Mouse (Mus musculus) telencephalon, adult 2 months (tissue): ENCODE data around the gene Qrfp.

ENCODE experiments used
- DNase-seq: peaks from one replicate; pipeline ENCODE4 v3.0.0-alpha.2; 2011; ENCODE audit warnings: low read depth, low spot score

The Qrfp gene

GRCm38 (mm10) chr2:31810444-31810843, at the start of gene Qrfp:
Gene Qrfp, minus strand, starts transcription at chr2:31810580.
- DNase-seq: no peak

DNA sequence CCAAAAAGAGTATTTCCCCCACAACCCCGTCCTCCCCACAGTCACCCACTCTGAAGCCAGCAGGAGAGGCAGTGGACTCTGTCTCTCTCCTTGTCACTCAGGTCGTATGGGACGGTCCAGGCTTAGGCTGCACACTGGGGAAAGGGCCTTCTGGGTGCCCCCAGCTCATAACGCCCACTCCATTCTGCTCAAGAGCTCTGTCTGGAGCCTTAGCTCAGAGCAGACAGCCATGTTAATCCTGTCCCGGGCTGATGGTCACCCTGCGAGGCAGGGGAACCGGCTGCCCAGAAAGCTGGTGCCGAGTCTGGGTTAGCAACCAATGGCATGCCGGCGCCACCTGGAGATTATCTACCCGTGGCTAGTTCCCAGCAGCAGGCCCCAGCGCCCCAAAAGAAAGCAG, 48.1 kb upstream of the Qrfp start:
- no peak for DNase-seq

- DNase-seq: no peak
Measured at GRCm38 (mm10) chr2:31857180-31857579, 46.8 kb upstream of the Qrfp start.

DNA sequence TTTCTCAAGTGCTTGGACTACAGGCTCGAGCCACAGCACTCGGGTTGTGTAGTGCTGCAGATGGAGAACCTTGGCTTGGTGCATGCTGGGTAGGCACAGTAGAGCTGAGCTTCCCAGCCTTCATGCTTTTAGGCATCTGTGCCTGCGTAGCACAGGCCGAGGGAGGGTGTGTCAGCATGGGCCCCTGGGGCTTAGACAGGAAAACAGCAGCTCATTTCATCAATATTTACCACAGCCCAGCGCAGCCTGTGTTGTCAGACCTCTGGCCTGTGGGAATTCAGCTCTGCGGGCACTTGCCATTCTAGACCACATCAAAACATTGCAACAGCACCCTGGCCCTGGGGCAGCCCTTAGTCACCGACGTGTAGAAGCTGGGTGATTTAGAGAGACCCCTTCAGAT, 45.6 kb upstream of the Qrfp start:
- DNase-seq: no peak

DNA sequence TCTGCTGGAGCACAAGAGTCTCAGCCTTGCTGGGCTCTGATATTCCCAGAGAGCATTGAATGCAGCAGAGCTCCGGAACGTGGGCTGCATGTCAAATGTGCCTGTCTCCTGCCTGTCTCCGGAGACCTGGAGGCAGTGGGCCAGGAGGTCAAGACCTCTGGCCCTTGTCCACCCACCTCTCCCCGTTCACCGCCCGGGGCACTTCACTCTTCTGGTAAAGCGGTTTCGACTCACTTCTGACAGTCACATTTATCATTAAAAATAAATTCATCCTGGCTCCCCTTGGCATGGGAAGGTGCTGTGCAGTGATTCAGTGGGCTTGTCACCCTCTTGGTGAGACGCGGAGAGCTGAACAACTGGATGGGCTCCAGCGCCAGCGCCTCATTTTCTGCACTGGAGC, 39.8 kb upstream of the Qrfp start:
- DNase-seq: no peak

DNA sequence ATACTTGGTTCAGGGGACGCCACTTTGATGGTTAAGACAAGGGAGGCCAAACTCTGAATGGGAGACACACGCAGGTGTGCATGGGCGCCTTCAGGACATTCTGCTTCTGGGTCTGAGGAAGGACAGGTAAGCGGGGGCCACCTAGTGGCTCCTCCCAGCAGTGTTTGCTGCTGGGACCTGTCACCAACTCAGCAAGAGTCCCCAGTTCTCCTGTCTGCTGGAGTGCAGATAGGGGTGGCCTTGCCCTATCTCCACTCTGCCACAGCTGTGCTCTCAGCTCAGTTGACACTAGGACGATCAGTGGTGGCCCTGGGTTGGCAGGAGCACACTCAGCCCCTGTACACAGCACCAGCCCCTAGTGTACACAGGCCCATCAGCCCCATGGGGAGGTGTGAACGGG, 37.5 kb upstream of the Qrfp start:
- no peak for DNase-seq

DNA sequence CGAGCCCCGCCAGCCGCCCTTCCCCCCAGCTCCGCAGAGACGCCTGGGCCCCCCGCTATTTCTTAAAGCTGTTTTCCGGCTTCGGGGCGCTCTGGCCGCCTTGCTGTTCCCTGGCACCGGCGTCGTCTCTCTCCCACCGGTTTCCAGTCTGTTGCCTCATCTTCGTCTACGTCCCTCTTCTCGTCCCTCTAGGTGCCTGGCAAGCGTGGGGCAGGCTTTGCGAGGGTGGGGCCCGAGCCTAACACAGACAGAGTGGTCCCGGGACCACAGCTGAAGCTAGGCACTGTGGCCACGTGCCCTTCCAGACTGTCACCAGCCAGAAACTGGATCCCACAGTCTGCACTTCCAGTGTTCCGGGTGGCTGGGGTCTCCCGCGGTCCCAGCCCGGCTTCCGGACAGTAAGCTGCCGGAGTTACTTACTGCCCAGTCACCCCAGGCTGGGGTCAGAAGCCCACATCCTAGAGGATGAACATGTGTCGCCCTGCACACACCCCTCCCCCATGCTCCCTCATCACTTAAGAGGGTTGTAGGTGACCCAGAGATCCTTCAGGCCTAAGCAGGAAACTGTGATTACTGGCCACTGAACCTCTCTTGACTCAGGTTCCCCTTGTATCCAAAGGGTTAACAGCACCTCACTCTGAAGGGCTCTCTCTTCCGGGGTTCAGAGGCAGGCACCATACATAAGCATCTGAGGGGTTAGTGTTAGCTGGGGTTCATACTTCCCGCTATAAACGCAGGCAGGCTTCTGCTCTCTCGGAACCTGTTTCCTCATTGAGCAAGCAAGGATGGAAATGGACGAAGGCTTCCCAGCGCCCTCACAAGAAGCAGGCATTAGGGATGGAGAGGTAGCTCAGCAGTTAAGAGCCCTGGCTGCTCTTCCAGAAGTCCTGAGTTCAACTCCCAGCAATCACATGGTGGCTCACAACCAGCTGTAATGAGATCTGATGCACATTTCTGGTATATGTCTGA, 36.6 kb upstream of the Qrfp start:
- no peak for DNase-seq

DNA sequence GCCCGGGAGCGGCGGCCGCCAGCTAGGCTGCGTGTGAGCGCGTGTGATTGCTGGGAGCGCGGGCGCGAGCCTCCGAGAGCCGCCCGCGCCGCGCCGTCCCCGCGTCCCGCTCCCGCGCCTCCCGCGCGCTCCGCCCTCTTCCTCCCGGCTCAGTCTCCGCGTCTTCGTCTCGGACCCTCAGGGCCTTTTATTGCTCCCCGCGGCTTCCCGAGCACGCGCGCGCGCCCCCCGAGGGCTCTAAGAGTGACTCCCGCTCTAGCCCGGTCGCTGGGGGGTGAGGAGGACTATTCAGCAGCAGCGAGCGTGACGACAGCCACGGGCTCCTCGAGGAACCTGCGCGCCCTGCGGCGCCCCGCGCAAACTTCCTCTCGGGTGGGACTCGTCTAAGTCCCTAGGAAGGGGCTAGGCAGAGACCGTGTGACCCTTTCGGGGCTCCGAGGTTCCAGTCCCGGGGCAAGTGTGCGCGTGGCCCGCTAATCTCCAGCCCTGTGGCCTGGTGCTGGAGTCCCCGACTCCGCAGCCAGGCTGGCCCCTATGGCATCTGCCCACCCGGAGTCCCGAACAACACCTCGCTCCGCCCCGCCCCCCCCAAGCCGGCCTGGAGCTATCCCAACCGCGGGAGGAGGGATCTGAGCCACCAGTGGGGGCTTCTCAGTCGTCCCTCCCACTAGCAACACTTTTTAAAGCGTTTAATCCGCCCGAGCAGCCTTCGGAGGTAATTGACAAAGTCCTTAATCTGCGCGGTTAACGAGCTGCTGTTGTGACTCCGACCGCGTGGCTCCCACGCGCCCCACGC, 35.7 kb upstream of the Qrfp start, which contains the start of gene Fibcd1:
TSS of gene Fibcd1 (minus strand) at position 110 of the 796 bp plus-strand sequence.
- no peak for DNase-seq

- no peak for DNase-seq
Measured at GRCm38 (mm10) chr2:31845512-31845895, 35.1 kb upstream of the Qrfp start.

GRCm38 (mm10) chr2:31844729-31845136, 34.4 kb upstream of the Qrfp start:
- no peak for DNase-seq

DNA sequence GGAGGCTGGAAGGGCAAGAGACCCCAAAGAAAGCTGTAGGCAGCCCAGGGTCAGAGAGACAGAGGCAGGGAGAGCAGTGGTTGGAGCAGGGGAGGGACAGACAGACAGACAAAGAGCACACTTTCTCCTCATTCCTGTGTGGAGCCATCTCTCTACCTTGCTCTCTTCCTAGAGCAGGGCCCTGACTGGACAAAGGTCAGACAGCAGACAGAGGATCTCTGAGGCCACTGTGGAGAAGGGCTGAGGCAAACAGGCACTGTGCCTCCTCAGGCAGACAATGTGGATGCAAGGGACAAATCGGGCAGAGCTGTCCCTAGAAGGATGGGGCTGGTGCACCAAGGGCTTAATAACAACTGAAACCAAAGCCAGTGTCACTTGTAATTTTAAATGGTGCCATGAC, 28.5 kb upstream of the Qrfp start:
- DNase-seq: no peak

- DNase-seq: no peak
Measured at GRCm38 (mm10) chr2:31836985-31837384, 26.6 kb upstream of the Qrfp start.

GRCm38 (mm10) chr2:31836091-31836490, 25.7 kb upstream of the Qrfp start:
- no peak for DNase-seq

DNA sequence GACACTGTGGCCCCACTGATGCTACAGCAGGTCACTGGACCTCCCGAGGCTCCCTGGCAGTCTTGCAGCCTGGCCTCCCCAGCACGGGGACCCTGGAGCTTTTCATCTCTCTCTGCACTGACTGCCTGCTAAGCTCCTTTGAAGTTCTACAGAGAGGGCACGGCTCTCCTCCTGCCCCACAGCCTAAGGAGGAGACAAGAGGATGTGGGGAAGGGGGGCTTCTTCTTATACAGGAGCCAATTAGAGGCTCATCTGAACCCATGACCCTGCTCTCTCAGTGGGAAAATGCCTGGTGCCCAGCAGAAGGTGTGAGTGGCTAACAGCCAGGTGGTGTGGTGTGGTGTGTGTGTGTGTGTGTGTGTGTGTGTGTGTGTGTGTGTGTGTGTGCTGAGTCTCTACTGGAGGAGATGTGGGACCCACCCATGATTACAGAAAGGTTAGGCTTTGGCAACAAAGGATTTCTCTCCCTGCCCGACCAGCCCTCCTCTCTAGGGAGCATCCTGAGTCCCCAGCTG, 18.0 kb upstream of the Qrfp start:
- no peak for DNase-seq

GRCm38 (mm10) chr2:31827877-31828276, 17.5 kb upstream of the Qrfp start:
- no peak for DNase-seq

GRCm38 (mm10) chr2:31826094-31827085, 16.0 kb upstream of the Qrfp start:
- DNase-seq: no peak

GRCm38 (mm10) chr2:31825469-31825911, 15.1 kb upstream of the Qrfp start:
- no peak for DNase-seq

DNA sequence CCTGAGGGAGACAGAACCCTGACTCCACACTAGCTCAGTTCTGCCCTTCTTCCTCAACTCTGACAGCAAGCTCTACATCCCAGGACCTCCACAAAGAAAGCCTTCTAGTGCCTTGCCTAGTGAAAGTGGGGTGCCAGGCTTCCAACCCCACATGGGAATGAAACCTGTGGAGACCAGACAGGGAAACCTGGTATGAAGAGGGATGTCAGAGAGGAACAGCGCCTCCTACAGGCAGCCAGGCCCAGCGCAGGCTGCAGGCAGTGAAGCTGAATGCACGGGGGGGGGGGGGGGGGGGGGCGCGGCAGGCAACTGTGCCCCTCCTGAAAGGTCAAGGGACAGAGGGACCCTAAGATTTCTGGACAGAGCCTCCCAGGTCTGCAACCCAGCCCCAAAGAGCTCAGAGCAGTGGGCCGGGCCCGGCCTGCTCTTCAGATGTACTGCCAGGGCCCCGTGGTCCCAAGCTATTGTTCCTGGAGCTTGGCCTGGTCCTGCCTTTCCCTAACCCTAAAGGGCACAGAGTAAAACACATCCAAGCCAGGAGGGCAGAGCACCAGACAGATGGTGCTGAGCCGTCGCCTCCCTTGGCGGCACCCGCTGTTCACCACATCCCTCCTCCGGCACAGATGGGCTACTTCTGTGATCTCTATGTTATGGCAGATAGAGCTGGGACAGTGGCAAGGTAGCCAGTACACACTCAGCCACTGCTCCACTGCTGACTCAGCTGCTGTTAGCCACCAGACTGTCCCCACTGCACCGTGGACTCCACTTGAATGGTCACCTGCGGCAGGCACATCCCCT, 13.8 kb upstream of the Qrfp start:
- DNase-seq: no peak

DNA sequence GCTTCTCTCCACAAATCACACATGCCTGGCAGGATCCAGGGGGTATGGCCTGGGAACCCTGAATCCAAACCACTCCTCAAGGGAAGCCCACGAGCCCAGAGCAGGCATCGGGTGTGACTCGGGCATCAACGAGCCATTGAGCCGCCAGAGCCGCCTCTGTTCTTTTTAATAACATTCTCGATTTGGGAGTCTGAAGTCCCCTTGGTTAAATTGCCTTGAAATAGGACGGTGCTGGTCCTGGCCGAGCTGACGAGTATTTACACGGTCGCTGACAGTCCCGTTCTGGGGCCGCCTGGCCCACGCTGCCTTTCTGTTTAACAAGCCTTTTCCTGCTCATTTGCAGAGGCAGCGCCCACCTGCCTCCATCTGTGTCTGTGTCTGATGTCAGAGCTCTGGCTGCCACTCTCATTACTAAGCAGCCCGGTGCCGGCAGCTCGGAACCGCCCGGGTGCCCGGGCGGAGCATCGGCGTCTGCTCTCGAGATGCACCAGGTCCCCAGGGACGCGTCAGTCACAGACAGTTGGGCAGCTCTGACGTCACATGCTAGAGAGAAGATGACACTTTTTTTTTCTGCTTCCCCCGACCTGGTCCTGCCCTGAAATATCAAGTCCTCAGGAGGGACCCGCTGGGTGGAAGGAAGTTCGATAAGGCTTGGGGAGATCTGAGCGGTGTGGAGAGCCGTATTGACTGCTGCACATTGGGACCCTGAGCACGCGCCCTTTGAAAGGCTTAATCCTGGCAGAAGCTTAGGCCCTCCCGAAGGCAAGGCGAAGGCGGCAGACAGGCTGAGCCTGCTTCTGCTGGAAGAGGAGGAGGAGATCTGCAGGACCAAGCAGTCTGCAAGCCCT, 12.4 kb upstream of the Qrfp start:
- peak; percentile 72 for DNase-seq
